Mouse (Mus musculus): ENCODE results near the gene B4galt5. TPM values are rescaled to one million over a fixed set of nuclear protein-coding genes. Genes with fewer than 3 reads are reported as not detected.

B4galt5 gene
- polyA plus RNA-seq, 1 experiment from 2014 or later, result 24.3 TPM

DNA sequence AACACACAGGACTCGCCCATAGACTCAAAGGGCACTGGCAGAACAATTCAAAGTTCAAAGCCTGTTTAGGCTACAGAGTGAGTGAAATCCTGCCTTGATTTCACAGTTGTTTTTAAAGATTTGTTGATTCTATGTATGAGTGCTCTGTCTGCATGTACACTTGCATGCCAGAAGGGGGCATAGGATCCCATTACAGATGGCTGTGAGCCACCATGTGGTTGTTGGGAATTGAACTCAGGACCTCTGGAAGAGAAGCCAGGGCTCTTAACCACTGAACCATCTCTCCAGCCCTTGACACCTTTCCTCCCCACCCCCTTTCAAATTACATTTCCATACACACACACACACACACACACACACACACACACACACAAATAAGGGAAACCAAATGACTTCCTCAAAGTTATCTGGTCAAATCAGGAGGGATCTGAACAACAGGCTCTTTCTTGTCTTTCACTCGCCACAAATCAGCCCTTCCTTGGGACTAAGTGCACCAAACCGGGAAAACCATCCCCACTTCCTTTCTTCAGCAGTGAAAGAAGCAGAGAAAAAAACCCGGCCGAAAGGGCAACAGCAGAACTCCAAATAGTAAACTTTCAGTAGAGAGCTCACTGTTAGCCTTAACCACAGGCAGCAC is 4.0 kb downstream of the B4galt5 start:
- peaks cover 21% of the 10 kb centered on the region; the same call in 1 of the 2 replicates for H3K4me1 ChIP-seq (ENCODE audit: control insufficient read depth, insufficient read depth, low read length)
- no peak overlapping the region for H3K9ac ChIP-seq (ENCODE audit: low read depth, low read length)
- H3K9me3 ChIP-seq (ENCODE audit: control insufficient read depth, low read length), result no peaks in the 10 kb centered on the region
- H3K27ac ChIP-seq (replicated peaks; ENCODE audit: low read depth, low read length), result no peak overlapping the region
- WGBS, result 66% methylated on average over 5 of the region's 5 CpGs
- H3K4me2 ChIP-seq (ENCODE audit: low read depth, low read length), result no peak overlapping the region
- no peak for DNase-seq (ENCODE audit: low spot score)
- H3K36me3 ChIP-seq (ENCODE audit: control insufficient read depth, insufficient read depth, low read length), result 0 out of 2 replicates have a peak, but pooled peaks cover 4% of the 10 kb centered on the region
- ATAC-seq (ENCODE audit: low read depth), result no peak
- 0 out of 2 replicates have a peak, but pooled peaks cover 4% of the 10 kb centered on the region for H3K27me3 ChIP-seq (replicated peaks; ENCODE audit: control insufficient read depth, insufficient read depth, low read length)
- no peak overlapping the region for H3K4me3 ChIP-seq (ENCODE audit: low read depth, low read length)

DNA sequence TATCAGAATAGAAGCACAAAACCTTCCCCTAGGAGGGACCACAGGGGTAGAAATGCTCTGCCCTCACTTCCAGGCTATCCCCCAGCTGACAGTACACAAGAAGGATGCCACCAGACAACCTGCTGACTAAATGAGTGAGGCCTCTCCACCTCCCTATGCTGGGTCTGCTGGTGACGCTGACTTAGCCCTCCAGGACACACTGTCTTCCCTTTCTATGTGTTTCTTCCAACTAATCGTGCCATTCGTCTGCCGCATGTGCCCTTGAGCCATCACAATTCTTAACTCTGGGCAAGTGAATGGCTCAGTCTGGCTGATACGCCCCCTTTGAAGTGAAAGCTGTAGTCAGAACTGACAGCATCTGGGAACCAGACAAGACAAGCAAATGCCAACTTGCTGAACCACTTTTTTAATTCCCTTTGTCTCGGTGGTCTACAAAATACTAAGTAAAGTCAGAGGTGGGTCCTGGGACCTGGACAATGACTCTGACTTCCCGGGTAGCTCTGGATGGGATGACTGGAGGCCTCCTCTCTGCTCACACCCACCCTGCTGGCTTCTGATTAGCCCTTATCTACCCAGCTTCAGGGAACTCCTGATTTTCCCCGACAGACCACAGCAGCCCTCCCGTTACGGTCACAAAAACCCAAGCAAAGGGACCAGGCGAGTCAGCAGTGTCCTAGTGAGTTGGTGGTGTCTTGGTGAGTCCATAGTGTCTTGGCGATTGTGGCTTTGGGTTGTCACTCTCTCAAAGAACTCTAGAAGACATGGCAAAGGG is 5.4 kb downstream of the B4galt5 start:
- no peaks in the 10 kb centered on the region for H3K9me3 ChIP-seq (ENCODE audit: control insufficient read depth, low read length)
- no peak for DNase-seq (ENCODE audit: low spot score)
- 0 out of 2 replicates have a peak, but pooled peaks cover 3% of the 10 kb centered on the region for H3K27me3 ChIP-seq (replicated peaks; ENCODE audit: control insufficient read depth, insufficient read depth, low read length)
- WGBS, result 62% methylated on average over 12 of the region's 12 CpGs
- no peak overlapping the region for H3K4me2 ChIP-seq (ENCODE audit: low read depth, low read length)
- no peak overlapping the region for H3K9ac ChIP-seq (ENCODE audit: low read depth, low read length)
- H3K4me1 ChIP-seq (ENCODE audit: control insufficient read depth, insufficient read depth, low read length), result peaks cover 21% of the 10 kb centered on the region; the same call in 1 of the 2 replicates
- H3K36me3 ChIP-seq (ENCODE audit: control insufficient read depth, insufficient read depth, low read length), result 0 out of 2 replicates have a peak, but pooled peaks cover 4% of the 10 kb centered on the region
- no peak overlapping the region for H3K4me3 ChIP-seq (ENCODE audit: low read depth, low read length)
- ATAC-seq (ENCODE audit: low read depth), result no peak
- no peak overlapping the region for H3K27ac ChIP-seq (replicated peaks; ENCODE audit: low read depth, low read length)

DNA sequence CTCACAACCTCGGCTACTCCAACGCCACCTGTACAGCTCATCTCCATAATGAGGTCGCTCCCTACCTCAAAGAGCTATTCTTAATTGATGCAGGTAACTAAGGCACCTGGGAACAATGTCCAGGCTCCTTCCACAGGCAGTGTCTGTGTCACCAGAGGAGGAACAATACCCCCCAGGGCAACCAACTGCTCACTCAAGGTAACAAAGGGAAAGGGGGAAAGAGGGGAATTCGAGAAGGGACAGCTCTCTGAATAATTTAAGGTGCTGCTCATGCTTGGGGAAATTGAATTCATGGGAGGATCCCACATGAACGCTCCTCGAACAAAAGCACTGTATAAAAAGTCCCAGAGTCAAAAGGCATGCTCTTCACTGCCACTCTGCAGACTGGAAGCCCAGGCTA is 6.1 kb downstream of the B4galt5 start:
- Histone ChIP-seq H3K27me3 (replicated peaks; ENCODE audit: control insufficient read depth, insufficient read depth, low read length) (0 out of 2 replicates have a peak, but pooled peaks cover 3% of the 10 kb centered on the region), H3K4me1 (ENCODE audit: control insufficient read depth, insufficient read depth, low read length) (peaks cover 18% of the 10 kb centered on the region; the same call in 1 of the 2 replicates), H3K9ac (ENCODE audit: low read depth, low read length) (no peak overlapping the region), H3K36me3 (ENCODE audit: control insufficient read depth, insufficient read depth, low read length) (0 out of 2 replicates have a peak, but pooled peaks cover 4% of the 10 kb centered on the region), H3K4me3 (ENCODE audit: low read depth, low read length) (no peak overlapping the region), H3K27ac (replicated peaks; ENCODE audit: low read depth, low read length) (no peak overlapping the region), H3K9me3 (ENCODE audit: control insufficient read depth, low read length) (no peaks in the 10 kb centered on the region), H3K4me2 (ENCODE audit: low read depth, low read length) (no peak overlapping the region)
- 68% methylated on average over 6 of the region's 6 CpGs for WGBS
- ATAC-seq (ENCODE audit: low read depth) (no peak; the same call in 1 of the 2 replicates), DNase-seq (ENCODE audit: low spot score) (no peak)

DNA sequence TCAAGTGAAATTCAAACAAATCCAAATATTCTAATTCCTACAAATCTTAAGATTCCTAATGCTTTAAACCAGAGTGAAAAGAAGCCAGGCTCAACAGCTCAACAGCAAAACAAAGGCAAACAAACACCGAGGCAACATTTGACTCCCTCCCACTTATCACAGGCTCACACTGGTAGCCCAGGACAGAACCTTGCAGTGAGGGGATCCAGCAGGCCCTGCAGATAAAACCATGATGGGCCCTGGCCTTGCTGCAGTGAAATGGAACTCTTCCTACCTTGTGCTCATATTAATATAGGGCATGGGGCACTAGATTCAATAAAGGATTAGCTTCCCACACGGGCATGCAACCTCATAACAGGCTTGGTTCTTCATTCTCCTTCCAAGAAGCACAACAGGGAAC is 11.4 kb downstream of the B4galt5 start:
- no peaks in the 10 kb centered on the region for H3K36me3 ChIP-seq (ENCODE audit: control insufficient read depth, insufficient read depth, low read length)
- H3K4me2 ChIP-seq (ENCODE audit: low read depth, low read length), result no peak overlapping the region
- peaks cover 7% of the 10 kb centered on the region for H3K4me1 ChIP-seq (ENCODE audit: control insufficient read depth, insufficient read depth, low read length)
- DNase-seq (ENCODE audit: low spot score) (no peak), ATAC-seq (ENCODE audit: low read depth) (no peak)
- no peak overlapping the region for H3K9ac ChIP-seq (ENCODE audit: low read depth, low read length)
- H3K9me3 ChIP-seq (ENCODE audit: control insufficient read depth, low read length), result no peaks in the 10 kb centered on the region
- no peaks in the 10 kb centered on the region for H3K27me3 ChIP-seq (replicated peaks; ENCODE audit: control insufficient read depth, insufficient read depth, low read length)
- 70% methylated on average over 2 of the region's 2 CpGs for WGBS
- H3K27ac ChIP-seq (replicated peaks; ENCODE audit: low read depth, low read length), result no peak overlapping the region
- H3K4me3 ChIP-seq (ENCODE audit: low read depth, low read length), result no peak overlapping the region

DNA sequence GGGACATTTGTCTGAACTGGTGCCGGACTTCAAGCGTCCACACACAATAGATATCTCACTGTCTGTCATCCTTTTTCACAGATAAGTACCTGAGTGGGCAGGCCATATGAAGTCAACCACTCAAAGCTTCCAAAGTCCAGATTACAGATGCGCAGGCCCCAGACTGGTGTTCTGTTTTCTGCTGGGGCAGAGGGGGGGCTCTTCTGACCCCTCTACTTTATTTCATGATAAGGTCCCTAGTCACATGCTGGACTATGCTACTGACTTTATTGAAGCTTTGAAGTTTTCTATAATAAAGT is 11.8 kb downstream of the B4galt5 start:
- H3K27me3 ChIP-seq (replicated peaks; ENCODE audit: control insufficient read depth, insufficient read depth, low read length), result no peaks in the 10 kb centered on the region
- H3K9me3 ChIP-seq (ENCODE audit: control insufficient read depth, low read length), result no peaks in the 10 kb centered on the region
- H3K9ac ChIP-seq (ENCODE audit: low read depth, low read length), result no peak overlapping the region
- no peak overlapping the region for H3K4me3 ChIP-seq (ENCODE audit: low read depth, low read length)
- no peak for DNase-seq (ENCODE audit: low spot score)
- no peak overlapping the region for H3K4me2 ChIP-seq (ENCODE audit: low read depth, low read length)
- ATAC-seq (ENCODE audit: low read depth), result no peak
- 67% methylated on average over 3 of the region's 3 CpGs for WGBS
- H3K36me3 ChIP-seq (ENCODE audit: control insufficient read depth, insufficient read depth, low read length), result no peaks in the 10 kb centered on the region
- peaks cover 9% of the 10 kb centered on the region for H3K4me1 ChIP-seq (ENCODE audit: control insufficient read depth, insufficient read depth, low read length)
- no peak overlapping the region for H3K27ac ChIP-seq (replicated peaks; ENCODE audit: low read depth, low read length)

DNA sequence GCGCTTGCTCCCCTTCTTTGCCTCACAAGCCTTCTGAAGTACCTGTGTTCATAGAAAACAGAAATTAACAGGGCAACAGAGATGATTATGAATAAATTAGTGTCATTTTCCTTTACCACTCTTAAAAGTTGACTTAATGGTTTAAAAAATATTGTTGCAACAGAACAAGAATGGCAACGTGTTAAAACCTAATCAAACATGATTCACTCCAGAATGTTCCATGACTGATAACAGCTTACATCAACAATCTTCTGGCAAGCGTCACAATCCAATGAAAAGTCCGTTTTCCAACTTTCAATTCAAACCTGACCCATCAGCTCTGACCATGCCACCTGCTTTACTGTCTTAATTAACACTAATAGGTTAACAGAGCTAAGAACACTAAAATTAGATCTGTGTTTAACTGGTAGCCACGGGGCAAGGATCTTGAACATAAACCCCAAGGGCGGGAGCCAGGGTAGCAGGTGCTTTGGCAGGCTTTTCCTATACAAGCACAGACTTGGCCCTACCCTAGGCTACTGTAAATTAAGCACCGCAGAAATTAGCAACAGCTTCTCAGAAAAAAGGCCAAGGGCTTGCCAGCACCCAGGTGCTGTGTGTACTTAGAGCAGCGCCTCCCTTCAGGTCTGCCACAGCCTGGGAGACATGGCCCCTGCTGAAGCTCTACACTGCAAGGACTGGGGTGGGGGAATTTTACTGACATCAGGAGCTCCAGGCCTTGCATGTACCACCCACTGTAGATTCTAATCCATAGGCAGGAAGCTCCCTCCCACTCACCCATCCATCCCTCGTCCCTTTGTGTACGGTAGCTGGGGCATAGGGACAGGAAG is 12.4 kb downstream of the B4galt5 start:
- Histone ChIP-seq H3K9ac (ENCODE audit: low read depth, low read length) (no peak overlapping the region), H3K27me3 (replicated peaks; ENCODE audit: control insufficient read depth, insufficient read depth, low read length) (no peaks in the 10 kb centered on the region), H3K9me3 (ENCODE audit: control insufficient read depth, low read length) (no peaks in the 10 kb centered on the region), H3K27ac (replicated peaks; ENCODE audit: low read depth, low read length) (no peak overlapping the region), H3K4me1 (ENCODE audit: control insufficient read depth, insufficient read depth, low read length) (peaks cover 10% of the 10 kb centered on the region), H3K4me2 (ENCODE audit: low read depth, low read length) (no peak overlapping the region), H3K4me3 (ENCODE audit: low read depth, low read length) (no peak overlapping the region), H3K36me3 (ENCODE audit: control insufficient read depth, insufficient read depth, low read length) (no peaks in the 10 kb centered on the region)
- 0 out of 2 replicates have a peak, but pooled peaks have one; percentile 15 for ATAC-seq (ENCODE audit: low read depth)
- DNase-seq (ENCODE audit: low spot score), result no peak
- 70% methylated on average over 10 of the region's 10 CpGs for WGBS

DNA sequence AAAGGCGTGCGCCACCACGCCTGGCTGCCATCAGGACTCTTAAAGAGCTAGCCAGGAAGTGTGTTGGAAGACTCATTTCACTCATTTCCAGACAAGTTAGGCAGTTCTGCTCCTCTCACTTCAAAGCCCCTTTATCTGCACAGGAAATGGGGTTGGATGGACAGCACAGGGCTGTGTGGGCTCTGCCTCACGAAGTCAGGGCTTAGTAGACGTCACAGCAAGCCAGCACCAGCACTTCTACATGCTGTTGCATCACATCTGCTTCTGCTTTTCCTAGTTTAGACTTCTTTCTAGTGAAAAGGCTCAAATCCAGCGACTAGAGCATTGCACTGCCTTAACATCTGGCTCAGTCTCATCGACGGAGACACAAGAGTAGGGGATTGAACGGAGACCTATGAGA is 13.9 kb downstream of the B4galt5 start:
- Histone ChIP-seq H3K4me2 (ENCODE audit: low read depth, low read length) (no peak overlapping the region), H3K9ac (ENCODE audit: low read depth, low read length) (no peak overlapping the region), H3K4me3 (ENCODE audit: low read depth, low read length) (no peak overlapping the region), H3K27me3 (replicated peaks; ENCODE audit: control insufficient read depth, insufficient read depth, low read length) (no peaks in the 10 kb centered on the region), H3K9me3 (ENCODE audit: control insufficient read depth, low read length) (no peaks in the 10 kb centered on the region), H3K36me3 (ENCODE audit: control insufficient read depth, insufficient read depth, low read length) (no peaks in the 10 kb centered on the region), H3K27ac (replicated peaks; ENCODE audit: low read depth, low read length) (no peak overlapping the region; the same call in 1 of the 2 replicates), H3K4me1 (ENCODE audit: control insufficient read depth, insufficient read depth, low read length) (peaks cover 23% of the 10 kb centered on the region)
- WGBS, result 61% methylated on average over 9 of the region's 9 CpGs
- no peak for ATAC-seq (ENCODE audit: low read depth)
- DNase-seq (ENCODE audit: low spot score), result no peak

DNA sequence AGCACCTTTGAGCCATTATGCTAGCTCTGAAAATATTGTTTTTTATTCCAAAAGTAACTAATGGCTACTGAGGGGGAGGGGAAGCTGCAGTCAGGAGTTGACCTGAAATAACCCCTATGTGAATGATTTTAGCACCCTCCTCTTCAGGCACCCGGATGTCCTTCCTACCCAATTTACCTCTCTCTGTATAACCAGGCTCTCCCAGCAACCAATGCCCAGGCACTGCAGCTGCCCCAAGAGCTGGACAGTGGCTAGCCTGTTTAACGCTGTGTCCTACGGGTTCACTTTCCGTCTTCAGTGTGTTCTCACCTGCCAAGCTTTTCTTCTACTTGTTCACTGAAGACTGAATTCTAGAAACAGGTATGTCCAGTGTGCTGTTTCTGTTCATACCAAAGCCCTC is 14.7 kb downstream of the B4galt5 start:
- ATAC-seq (ENCODE audit: low read depth), result no peak
- Histone ChIP-seq H3K27me3 (replicated peaks; ENCODE audit: control insufficient read depth, insufficient read depth, low read length) (no peaks in the 10 kb centered on the region), H3K4me1 (ENCODE audit: control insufficient read depth, insufficient read depth, low read length) (peaks cover 23% of the 10 kb centered on the region), H3K4me2 (ENCODE audit: low read depth, low read length) (no peak overlapping the region), H3K27ac (replicated peaks; ENCODE audit: low read depth, low read length) (no peak overlapping the region), H3K9ac (ENCODE audit: low read depth, low read length) (no peak overlapping the region), H3K4me3 (ENCODE audit: low read depth, low read length) (no peak overlapping the region), H3K9me3 (ENCODE audit: control insufficient read depth, low read length) (no peaks in the 10 kb centered on the region), H3K36me3 (ENCODE audit: control insufficient read depth, insufficient read depth, low read length) (no peaks in the 10 kb centered on the region)
- WGBS, result 82% methylated on average over 4 of the region's 4 CpGs
- no peak for DNase-seq (ENCODE audit: low spot score)

Measured in embryonic facial prominence, embryonic 14.5 days (tissue).